Mouse (Mus musculus) lung, embryonic 16.5 days (tissue): ENCODE results near the gene Hist1h4b. TPM values are rescaled to one million over a fixed set of nuclear protein-coding genes. Genes with fewer than 3 reads are reported as not detected.

ENCODE experiments used
- ATAC-seq: fragments of 200-750 bp; cut with Nextera tagmentation; 2 replicates; pipeline ENCODE4 v1.8.0; 2017; ENCODE audit warnings: low read depth, mild to moderate bottlenecking, moderate library complexity
- H3K27ac ChIP-seq: fragments of 300-500 bp; sonication (generic); 2 replicates; pipeline ENCODE4 v1.5.1; 2014; ENCODE audit warnings: mild to moderate bottlenecking, control low read depth, low read length
- H3K27me3 ChIP-seq: fragments of 300-500 bp; sonication (generic); 2 replicates; pipeline ENCODE4 v1.6.1; 2014; ENCODE audit warnings: low read depth, low read length, mixed read lengths; ENCODE audit not compliant: control insufficient read depth, insufficient read depth
- H3K36me3 ChIP-seq: fragments of 300-500 bp; sonication (generic); 2 replicates; pipeline ENCODE4 v1.6.1; 2014; ENCODE audit warnings: low read length; ENCODE audit not compliant: control insufficient read depth, insufficient read depth
- H3K4me1 ChIP-seq: fragments of 300-500 bp; sonication (generic); replicated peaks from 2 replicates; pipeline ENCODE4 v1.6.1; 2014; ENCODE audit warnings: low read length, mixed read lengths; ENCODE audit not compliant: control insufficient read depth, insufficient read depth
- H3K4me2 ChIP-seq: fragments of 300-500 bp; sonication (generic); 2 replicates; pipeline ENCODE4 v1.6.1; 2014; ENCODE audit warnings: low read depth, low read length, control low read depth
- H3K4me3 ChIP-seq: fragments of 300-500 bp; sonication (generic); 2 replicates; pipeline ENCODE4 v1.5.1; 2014; ENCODE audit warnings: mild to moderate bottlenecking, low read length, control low read depth
- H3K9ac ChIP-seq: fragments of 300-500 bp; sonication (generic); 2 replicates; pipeline ENCODE4 v1.6.1; 2014; ENCODE audit warnings: low read length, control low read depth
- H3K9me3 ChIP-seq: fragments of 300-500 bp; sonication (generic); 2 replicates; pipeline ENCODE4 v1.6.1; 2016; ENCODE audit warnings: low read length; ENCODE audit not compliant: control insufficient read depth
- whole genome bisulfite sequencing: fragments of 180-500 bp; shearing (Covaris S2); extraction: QIAGEN DNeasy Blood & Tissue Kit; methylation state at CpG from one replicate; pipeline ENCODE4 v1.1.7; 2014; 5-methylcytosine and 5-hydroxymethylcytosine counted together
- microRNA-seq: library from miRNA; unstranded; fragments of <30 nt; microRNA quantifications from one replicate; pipeline ENCODE4, GENCODE M21; 2016
- polyA plus RNA-seq: library from polyadenylated mRNA; unstranded; fragments of >200 nt; fragmentation: Nextera tagmentation; extraction: Ambion mirVana; gene quantifications from 2 replicates; pipeline ENCODE4 v1.2.1, GENCODE M21; 2015

Hist1h4b gene
- polyA plus RNA-seq, 1 experiment from 2014 or later, result 5.1 TPM

GRCm38 (mm10) chr13:23806422-23807052 is 49.7 kb downstream of the Hist1h4b start, which contains the start of gene Slc17a2:
Slc17a2 (plus strand) TSS chr13:23806993.
- H3K27me3 ChIP-seq, result no peaks in the 10 kb centered on the region
- no peak within 1 kb of the TSS for H3K4me2 ChIP-seq
- H3K36me3 ChIP-seq, result no peaks in the 10 kb centered on the region
- 52% methylated on average over 15 of the region's 15 CpGs for WGBS
- no peak for ATAC-seq
- no peaks in the 10 kb centered on the region for H3K4me1 ChIP-seq
- no peaks in the 10 kb centered on the region for H3K9me3 ChIP-seq
- no peak within 1 kb of the TSS for H3K27ac ChIP-seq
- H3K9ac ChIP-seq, result no peak within 1 kb of the TSS
- H3K4me3 ChIP-seq, result no peak within 1 kb of the TSS

Small RNAs within 50 kb of the gene (microRNA-seq; reads per million reads assigned to microRNA genes)
- gene Gm44314, result not detected
- gene Gm44484, result not detected

Other genes with a start within 250 kb of the Hist1h4b start
- gene Hist1h4h, start 226.0 kb upstream of the Hist1h4b start, polyA plus RNA-seq, result 4.3 and 8.4 TPM in 2 replicates
- 7.1 and 8.0 TPM in 2 replicates for gene Hist1h2af, start 223.1 kb upstream of the Hist1h4b start, polyA plus RNA-seq
- 5.6 and 6.2 TPM in 2 replicates for gene Hist1h3g, start 221.6 kb upstream of the Hist1h4b start, polyA plus RNA-seq
- 1.3 and 2.0 TPM in 2 replicates for gene Hist1h2bh, start 213.6 kb upstream of the Hist1h4b start, polyA plus RNA-seq
- 0.49 and 0.93 TPM in 2 replicates for gene Hist1h3f, start 213.0 kb upstream of the Hist1h4b start, polyA plus RNA-seq
- gene Hist1h4f, start 205.4 kb upstream of the Hist1h4b start, polyA plus RNA-seq, result 0.78 and 2.4 TPM in 2 replicates
- 0.58 and 0.79 TPM in 2 replicates for gene Hist1h1d, start 203.8 kb upstream of the Hist1h4b start, polyA plus RNA-seq
- 4.9 and 7.8 TPM in 2 replicates for gene Hist1h3e, start 194.6 kb upstream of the Hist1h4b start, polyA plus RNA-seq
- 71.9 and 83.6 TPM in 2 replicates for gene Hist1h2ae, start 185.8 kb upstream of the Hist1h4b start, polyA plus RNA-seq
- gene Hist1h2bg, start 185.6 kb upstream of the Hist1h4b start, polyA plus RNA-seq, result 13.6 and 15.8 TPM in 2 replicates
- gene Hist1h2bf, start 182.8 kb upstream of the Hist1h4b start, polyA plus RNA-seq, result 4.8 and 6.8 TPM in 2 replicates
- gene Hist1h2ad, start 182.6 kb upstream of the Hist1h4b start, polyA plus RNA-seq, result 2.9 and 3.4 TPM in 2 replicates
- 7.4 and 9.5 TPM in 2 replicates for gene Hist1h3d, start 181.2 kb upstream of the Hist1h4b start, polyA plus RNA-seq
- 130 and 135 TPM in 2 replicates for gene Hist1h4d, start 175.4 kb upstream of the Hist1h4b start, polyA plus RNA-seq
- 3.3 and 3.4 TPM in 2 replicates for gene Hist1h2be, start 135.9 kb upstream of the Hist1h4b start, polyA plus RNA-seq
- gene Hist1h1e, start 134.5 kb upstream of the Hist1h4b start, polyA plus RNA-seq, result 20.3 and 21.3 TPM in 2 replicates
- 2.2 and 2.3 TPM in 2 replicates for gene Hist1h2ac, start 73.1 kb upstream of the Hist1h4b start, polyA plus RNA-seq
- 66.1 and 72.9 TPM in 2 replicates for gene Hist1h2bc, start 72.8 kb upstream of the Hist1h4b start, polyA plus RNA-seq
- 0.16 and 0.48 TPM in 2 replicates for gene Hist1h1t, start 61.2 kb upstream of the Hist1h4b start, polyA plus RNA-seq
- gene Hist1h4c, start 58.6 kb upstream of the Hist1h4b start, polyA plus RNA-seq, result 6.2 and 6.6 TPM in 2 replicates
- 11.2 and 13.7 TPM in 2 replicates for gene Hfe, start 46.2 kb upstream of the Hist1h4b start, polyA plus RNA-seq
- gene Hist1h1c, start 18.2 kb upstream of the Hist1h4b start, polyA plus RNA-seq, result 36.9 and 37.8 TPM in 2 replicates
- gene Hist1h3c, start 11.4 kb upstream of the Hist1h4b start, polyA plus RNA-seq, result 5.9 and 9.7 TPM in 2 replicates
- gene Hist1h2bb, start 10.3 kb upstream of the Hist1h4b start, polyA plus RNA-seq, result 4.0 and 4.9 TPM in 2 replicates
- gene Hist1h2ab, start 5.9 kb upstream of the Hist1h4b start, polyA plus RNA-seq, result 33.4 and 44.6 TPM in 2 replicates
- gene Hist1h3b, start 4.7 kb upstream of the Hist1h4b start, polyA plus RNA-seq, result 13.3 and 14.0 TPM in 2 replicates
- 1.2 TPM in 1 of 2 replicates, not detected in the other for gene Hist1h4a, start 4.2 kb downstream of the Hist1h4b start, polyA plus RNA-seq
- gene Hist1h3a, start 5.4 kb downstream of the Hist1h4b start, polyA plus RNA-seq, result 4.2 and 5.5 TPM in 2 replicates
- 2.1 and 4.3 TPM in 2 replicates for gene Hist1h1a, start 6.7 kb downstream of the Hist1h4b start, polyA plus RNA-seq
- not detected in 2 replicates for gene Trim38, start 12.9 kb downstream of the Hist1h4b start, polyA plus RNA-seq
- not detected in 2 replicates for gene Slc17a2, start 50.0 kb downstream of the Hist1h4b start, polyA plus RNA-seq
- not detected in 2 replicates for gene Slc17a3, start 82.4 kb downstream of the Hist1h4b start, polyA plus RNA-seq
- gene Slc17a1, start 110.7 kb downstream of the Hist1h4b start, polyA plus RNA-seq, result not detected in 2 replicates
- not detected in 2 replicates for gene Slc17a4, start 158.0 kb downstream of the Hist1h4b start, polyA plus RNA-seq
- not detected in 2 replicates for gene Hist1h2ba, start 177.1 kb downstream of the Hist1h4b start, polyA plus RNA-seq
- not detected in 2 replicates for gene Hist1h2aa, start 177.4 kb downstream of the Hist1h4b start, polyA plus RNA-seq
- not detected in 2 replicates for gene Scgn, start 234.2 kb downstream of the Hist1h4b start, polyA plus RNA-seq